Mouse (Mus musculus) stomach, embryonic 16.5 days (tissue): Measurements from ENCODE around the gene Tmtc1. TPM values are rescaled to one million over a fixed set of nuclear protein-coding genes. Genes with fewer than 3 reads are reported as not detected.

Experiments
- ATAC-seq: fragments of 200-750 bp; cut with Nextera tagmentation; 2 replicates; pipeline ENCODE4 v1.8.0; 2017; ENCODE audit warnings: moderate number of reproducible peaks, moderate TSS enrichment; ENCODE audit not compliant: insufficient read depth, low FRiP score
- H3K27ac ChIP-seq: fragments of 300-500 bp; sonication (generic); 2 replicates; pipeline ENCODE4 v1.5.1; 2014; ENCODE audit warnings: low read length
- H3K27me3 ChIP-seq: fragments of 300-500 bp; sonication (generic); 2 replicates; pipeline ENCODE4 v1.6.1; 2014; ENCODE audit warnings: low read length, control low read depth, mixed read lengths; ENCODE audit not compliant: control insufficient read depth, insufficient read depth
- H3K36me3 ChIP-seq: fragments of 300-500 bp; sonication (generic); 2 replicates; pipeline ENCODE4 v1.6.1; 2014; ENCODE audit warnings: low read length; ENCODE audit not compliant: control insufficient read depth, insufficient read depth
- H3K4me1 ChIP-seq: fragments of 300-500 bp; sonication (generic); 2 replicates; pipeline ENCODE4 v1.6.1; 2014; ENCODE audit warnings: low read length, control low read depth, mixed read lengths; ENCODE audit not compliant: control insufficient read depth, insufficient read depth
- H3K4me2 ChIP-seq: fragments of 300-500 bp; sonication (generic); 2 replicates; pipeline ENCODE4 v1.6.1; 2014; ENCODE audit warnings: low read depth, low read length, mixed read lengths
- H3K4me3 ChIP-seq: fragments of 300-500 bp; sonication (generic); replicated peaks from 2 replicates; pipeline ENCODE4 v1.5.1; 2014; ENCODE audit warnings: mild to moderate bottlenecking, low read length
- H3K9ac ChIP-seq: fragments of 300-500 bp; sonication (generic); 2 replicates; pipeline ENCODE4 v1.6.1; 2014; ENCODE audit warnings: low read length
- H3K9me3 ChIP-seq: fragments of 300-500 bp; sonication (generic); replicated peaks from 2 replicates; pipeline ENCODE4 v1.6.1; 2016; ENCODE audit warnings: low read length, control low read depth; ENCODE audit not compliant: control insufficient read depth
- WGBS: fragments of 180-500 bp; shearing (Covaris S2); extraction: QIAGEN DNeasy Blood & Tissue Kit; methylation state at CpG from one replicate; pipeline ENCODE4 v1.1.7; 2014; 5-methylcytosine and 5-hydroxymethylcytosine counted together
- polyA plus RNA-seq: library from polyadenylated mRNA; unstranded; fragments of >200 nt; fragmentation: Nextera tagmentation; extraction: Ambion mirVana; gene quantifications from 2 replicates; pipeline ENCODE4 v1.2.1, GENCODE M21; 2015

Gene Tmtc1
- polyA plus RNA-seq, 1 experiment from 2014 or later: 1.6 TPM

DNA sequence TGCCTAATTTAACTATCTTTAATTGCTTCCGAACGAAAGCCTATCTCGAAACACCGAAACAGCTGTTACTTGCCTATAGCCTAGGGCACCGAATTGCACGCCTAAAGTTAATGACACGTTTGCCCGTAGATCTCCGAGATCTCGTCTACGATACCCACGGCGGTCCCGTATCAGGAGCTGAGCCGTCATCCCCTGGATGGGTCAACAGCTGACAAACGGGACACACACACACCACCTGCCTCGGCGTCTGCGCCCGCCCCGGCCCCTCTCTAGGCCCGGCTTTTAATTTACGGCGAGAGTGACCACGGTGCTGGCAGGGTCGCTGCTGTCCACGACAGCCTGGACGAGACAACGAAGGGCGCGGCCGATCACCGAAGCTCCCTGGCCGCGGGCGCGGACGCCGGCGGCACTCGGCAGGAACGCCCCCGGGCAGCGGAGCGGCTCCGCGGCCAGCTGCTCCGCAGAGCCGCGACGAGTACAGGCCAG is 232.8 kb downstream of the Tmtc1 start:
- Histone ChIP-seq H3K27ac (peak overlapping the region; percentile 84), H3K4me1 (peaks cover 9% of the 10 kb centered on the region), H3K4me3 (peak overlapping the region; percentile 96), H3K9ac (peak overlapping the region; percentile 98), H3K27me3 (no peaks in the 10 kb centered on the region), H3K9me3 (no peaks in the 10 kb centered on the region), H3K4me2 (peak overlapping the region; percentile 72), H3K36me3 (no peaks in the 10 kb centered on the region)
- ATAC-seq: peak; percentile 42
- WGBS: 1% methylated on average over 51 of the region's 51 CpGs

DNA sequence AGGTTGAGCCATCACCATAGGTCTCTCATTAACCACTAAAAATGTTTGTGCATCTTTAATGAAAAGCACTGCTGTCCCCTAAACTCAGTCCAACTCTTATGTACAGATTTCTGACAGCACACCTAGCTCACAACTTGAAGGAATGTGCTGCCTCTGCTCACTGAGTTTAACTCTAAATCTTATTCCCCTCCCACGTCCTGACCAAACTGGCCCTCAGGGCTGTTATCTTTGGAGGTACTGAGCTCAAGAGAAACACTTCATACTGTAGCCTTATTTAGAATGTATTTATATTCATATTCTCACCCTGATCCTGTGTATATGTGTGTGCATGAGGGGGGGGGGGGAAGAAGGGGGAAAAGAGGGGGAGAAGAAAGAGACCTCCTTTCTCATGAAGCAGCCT is 236.7 kb downstream of the Tmtc1 start:
- 81% methylated on average over 1 of the region's 1 CpGs for WGBS
- peaks cover 3% of the 10 kb centered on the region for H3K4me1 ChIP-seq
- no peaks in the 10 kb centered on the region for H3K9me3 ChIP-seq
- peaks cover 11% of the 10 kb centered on the region; the same call in 1 of the 2 replicates for H3K36me3 ChIP-seq
- H3K27ac ChIP-seq: no peak overlapping the region
- no peak for ATAC-seq
- H3K27me3 ChIP-seq: no peaks in the 10 kb centered on the region
- H3K4me3 ChIP-seq: no peak overlapping the region
- H3K4me2 ChIP-seq: no peak overlapping the region
- H3K9ac ChIP-seq: no peak overlapping the region

DNA sequence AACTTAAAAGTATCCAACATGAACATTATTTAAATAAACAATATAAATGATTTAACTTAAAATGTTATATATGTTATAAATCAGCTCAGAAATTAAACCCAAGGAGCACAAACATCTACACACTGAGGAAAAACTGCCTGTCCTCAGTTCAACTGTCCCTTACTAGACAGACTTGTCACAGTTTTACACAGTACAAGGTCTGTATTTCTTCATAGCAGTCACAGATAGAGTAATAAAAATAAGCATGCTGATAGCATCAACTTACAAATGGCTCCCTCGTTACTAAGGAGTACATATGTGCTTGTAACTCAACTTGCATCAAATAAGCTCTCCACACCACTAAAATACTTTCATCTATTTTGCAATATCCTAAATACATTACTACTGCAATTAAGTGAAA is 239.1 kb downstream of the Tmtc1 start:
- Histone ChIP-seq H3K9ac (no peak overlapping the region), H3K27ac (no peak overlapping the region), H3K4me1 (peaks cover 3% of the 10 kb centered on the region; the same call in 1 of the 2 replicates), H3K36me3 (peaks cover 11% of the 10 kb centered on the region), H3K27me3 (no peaks in the 10 kb centered on the region), H3K9me3 (no peaks in the 10 kb centered on the region), H3K4me3 (no peak overlapping the region), H3K4me2 (no peak overlapping the region)
- ATAC-seq: no peak
- WGBS: 86% methylated on average over 1 of the region's 1 CpGs

DNA sequence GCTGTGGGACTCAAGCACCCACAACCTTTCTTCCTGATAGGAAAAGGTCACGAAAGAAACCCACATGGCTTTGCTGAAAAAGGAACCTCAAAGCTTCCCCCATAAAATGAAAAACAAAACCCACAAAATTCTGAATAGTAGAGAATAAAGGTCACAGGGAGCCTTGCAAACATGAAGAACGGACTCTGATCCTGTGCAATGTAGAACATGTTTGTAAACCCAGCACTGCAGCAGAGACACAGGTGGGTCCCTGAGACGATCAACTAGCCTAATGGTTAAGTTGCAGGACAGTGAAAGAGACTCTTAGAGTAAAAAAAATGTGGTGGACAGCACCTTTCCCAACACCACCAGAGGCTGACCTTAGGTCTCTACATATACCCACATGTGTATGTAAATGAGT is 244.5 kb downstream of the Tmtc1 start:
- no peak overlapping the region for H3K4me3 ChIP-seq
- H3K9me3 ChIP-seq: no peaks in the 10 kb centered on the region
- 62% methylated on average over 3 of the region's 3 CpGs for WGBS
- no peak for ATAC-seq
- H3K4me2 ChIP-seq: no peak overlapping the region
- H3K4me1 ChIP-seq: peaks cover 3% of the 10 kb centered on the region; the same call in 1 of the 2 replicates
- peak overlapping the region; percentile 84 for H3K27ac ChIP-seq
- H3K27me3 ChIP-seq: no peaks in the 10 kb centered on the region
- H3K36me3 ChIP-seq: peaks cover 14% of the 10 kb centered on the region
- H3K9ac ChIP-seq: no peak overlapping the region

DNA sequence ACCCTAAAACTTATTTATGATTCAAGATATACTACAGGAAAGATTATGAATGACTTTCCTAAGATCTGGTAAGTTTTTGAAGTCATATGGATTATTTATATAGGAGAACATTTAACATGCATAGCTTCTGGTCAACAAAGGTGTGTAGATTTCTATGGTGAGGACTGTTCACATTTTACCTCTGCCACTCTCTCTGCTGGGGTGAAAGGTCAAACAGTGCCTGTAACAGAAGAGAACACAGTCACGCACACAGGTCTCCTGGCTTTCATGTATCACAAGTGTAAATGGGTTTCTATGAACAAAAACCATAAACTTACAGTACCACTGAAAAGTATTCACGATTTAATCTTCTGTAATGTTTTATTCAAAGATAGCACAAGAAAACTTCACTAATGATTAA is 245.0 kb downstream of the Tmtc1 start:
- Histone ChIP-seq H3K36me3 (peaks cover 18% of the 10 kb centered on the region), H3K4me3 (no peak overlapping the region), H3K27me3 (no peaks in the 10 kb centered on the region), H3K4me2 (no peak overlapping the region), H3K27ac (peak overlapping the region; percentile 67; the same call in 1 of the 2 replicates), H3K9ac (no peak overlapping the region), H3K4me1 (peaks cover 3% of the 10 kb centered on the region; the same call in 1 of the 2 replicates), H3K9me3 (no peaks in the 10 kb centered on the region)
- WGBS: 68% methylated on average over 2 of the region's 2 CpGs
- peak; percentile 81; the same call in 1 of the 2 replicates for ATAC-seq

DNA sequence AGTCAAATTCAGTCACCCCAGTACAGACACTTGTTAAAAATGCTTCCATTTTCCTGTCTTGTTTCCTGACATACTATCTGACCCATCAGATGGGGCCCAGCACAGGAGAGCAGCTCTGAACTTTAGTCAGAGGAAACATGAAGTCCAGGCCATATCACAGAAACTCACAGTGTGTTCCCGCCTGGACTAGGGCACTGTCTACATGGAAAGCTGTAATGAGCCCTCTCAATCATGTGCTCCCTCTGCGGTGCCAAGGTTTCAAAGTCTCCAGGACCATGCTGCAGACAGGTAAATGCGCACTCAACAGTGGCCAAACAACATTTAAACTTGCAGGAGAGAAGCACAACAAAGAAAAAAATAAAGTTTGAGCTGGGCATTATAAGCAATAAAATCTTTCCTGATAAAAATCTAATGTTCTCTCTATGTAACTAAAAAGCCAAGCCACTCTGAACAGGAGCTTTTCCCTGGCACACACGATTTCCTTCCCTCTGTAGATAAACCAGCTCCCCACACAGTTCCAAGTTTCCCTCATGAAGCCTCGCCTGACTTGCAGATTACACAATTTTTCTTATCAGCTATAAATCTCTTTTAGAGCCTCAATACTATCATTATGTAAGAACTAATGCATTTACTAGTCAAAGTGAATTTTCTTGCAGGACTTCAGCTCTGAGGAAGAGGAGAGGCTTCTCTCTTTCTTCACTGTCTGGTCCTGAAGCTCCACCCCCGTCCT is 250.1 kb downstream of the Tmtc1 start:
- Histone ChIP-seq H3K4me3 (no peak overlapping the region), H3K9ac (no peak overlapping the region), H3K27ac (no peak overlapping the region), H3K36me3 (peaks cover 22% of the 10 kb centered on the region), H3K27me3 (no peaks in the 10 kb centered on the region), H3K4me1 (no peaks in the 10 kb centered on the region), H3K9me3 (no peaks in the 10 kb centered on the region), H3K4me2 (no peak overlapping the region)
- ATAC-seq: no peak
- WGBS: 83% methylated on average over 6 of the region's 6 CpGs

DNA sequence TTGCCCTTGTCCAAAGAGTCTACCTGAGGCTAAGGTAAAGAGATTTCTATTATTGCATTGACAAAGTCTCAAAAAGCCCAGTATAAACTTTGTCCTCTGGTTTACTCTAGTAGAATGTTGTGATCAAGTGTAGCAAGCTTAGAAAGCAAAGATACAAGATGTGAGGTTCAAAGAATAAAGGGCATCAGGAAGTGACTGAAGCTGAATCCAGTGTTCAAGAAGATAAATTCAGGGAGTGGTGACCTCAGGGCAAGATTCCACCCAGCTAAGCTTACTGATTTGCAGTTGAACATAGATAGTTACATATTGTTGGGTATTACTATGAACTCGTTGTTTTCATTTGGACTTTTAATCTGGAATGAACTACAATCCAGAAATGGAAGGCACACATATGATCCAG is 258.5 kb downstream of the Tmtc1 start:
- no peak overlapping the region for H3K4me2 ChIP-seq
- 91% methylated on average over 1 of the region's 1 CpGs for WGBS
- H3K9me3 ChIP-seq: no peaks in the 10 kb centered on the region
- no peak overlapping the region for H3K4me3 ChIP-seq
- no peaks in the 10 kb centered on the region for H3K27me3 ChIP-seq
- peaks cover 16% of the 10 kb centered on the region for H3K36me3 ChIP-seq
- ATAC-seq: no peak
- H3K9ac ChIP-seq: no peak overlapping the region
- no peak overlapping the region for H3K27ac ChIP-seq
- H3K4me1 ChIP-seq: no peaks in the 10 kb centered on the region

Other genes starting within 250 kb of the Tmtc1 start
- 201 and 204 TPM in 2 replicates for gene Ergic2, start 232.0 kb downstream of the Tmtc1 start, polyA plus RNA-seq